ENCODE assay signal across 8 mouse cellular contexts in the genomic region with DNA sequence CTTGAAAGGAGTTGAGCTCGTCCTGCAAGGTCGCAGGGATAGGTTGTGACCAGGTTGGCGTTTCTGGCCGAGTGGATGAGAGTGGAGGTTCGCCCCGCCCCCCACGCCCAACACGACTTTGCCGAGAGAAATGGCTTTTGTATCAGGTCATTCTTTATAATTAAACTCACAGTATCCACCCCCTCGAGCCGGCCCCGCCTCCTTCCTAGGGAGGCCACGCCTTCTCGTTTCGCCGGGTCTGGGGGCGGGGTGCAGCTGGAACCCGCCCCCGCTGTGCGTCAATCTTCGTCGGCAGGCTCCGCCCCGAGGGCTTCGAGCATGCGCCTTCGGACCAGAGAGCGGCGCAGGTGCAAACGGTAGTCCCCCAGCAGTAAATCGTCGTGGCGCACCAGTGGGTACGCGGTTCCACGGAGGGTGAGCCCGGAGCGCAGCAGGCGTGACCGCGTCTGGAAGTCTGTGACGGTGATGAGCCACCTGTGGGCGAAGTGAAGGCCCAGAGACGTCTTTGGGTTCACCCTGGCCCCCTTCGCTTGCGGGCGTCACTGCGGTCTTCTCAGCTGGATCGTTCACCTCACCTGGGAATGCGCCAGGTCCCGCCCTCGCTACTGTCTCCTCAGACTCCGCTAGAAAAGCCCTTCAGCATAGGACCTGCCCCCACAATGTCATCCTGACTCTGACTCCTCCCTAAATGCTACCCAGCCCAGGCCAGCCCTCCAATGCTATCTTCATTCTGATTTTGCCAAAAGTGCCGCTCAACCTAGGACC. TPM values are rescaled to one million over a fixed set of nuclear protein-coding genes. Genes with fewer than 3 reads are reported as not detected.
DNase-seq lines count a peak whose midpoint lies in the region; ATAC-seq lines count a peak whose summit lies in the region.

No protein-coding gene starts in this region.

- H3K9ac ChIP-seq in hindbrain, embryonic 13.5 days: peak overlapping the region; percentile 77

- peak; percentile 78 for ATAC-seq in hindbrain, embryonic 13.5 days (ENCODE audit: low FRiP score)

- peaks cover 39% of the 10 kb centered on the region for H3K4me1 ChIP-seq in hindbrain, embryonic 13.5 days (replicated peaks)

- peak overlapping the region; percentile 89 for H3K4me2 ChIP-seq in hindbrain, embryonic 13.5 days

- peaks cover 44% of the 10 kb centered on the region for H3K27me3 ChIP-seq in hindbrain, embryonic 13.5 days

- peak overlapping the region; percentile 95 for H3K27ac ChIP-seq in hindbrain, embryonic 13.5 days

- WGBS in hindbrain, embryonic 13.5 days: under 1% methylated on average over 54 of the region's 54 CpGs

- H3K9me3 ChIP-seq in hindbrain, embryonic 13.5 days: no peaks in the 10 kb centered on the region

- H3K36me3 ChIP-seq in hindbrain, embryonic 13.5 days: peaks cover 9% of the 10 kb centered on the region

- DNase-seq in Muller cell, postnatal 12 days (ENCODE audit: inconsistent ontology term): peak; percentile 95
- peak; percentile 97 for DNase-seq in cerebellum, adult 9-11 months
- DNase-seq in frontal cortex, postnatal 14 days (ENCODE audit: low spot score in 2 of 2): peak; percentile 93 to 94
- DNase-seq in layer of hippocampus, postnatal 25 days (ENCODE audit: extremely low spot score in 1 of 2, low spot score in 1 of 2): peak; percentile 92 to 97
- peak; percentile 92 for DNase-seq in lung, postnatal 14 days
- DNase-seq in retina, adult 2 months (ENCODE audit: low read depth, low spot score): peak; percentile 86
- peak; percentile 89 for DNase-seq in thymus, postnatal 25 days

- H3K4me3 ChIP-seq in hindbrain, embryonic 13.5 days: peak overlapping the region; percentile 48

RNA-seq across cellular contexts. Expression of a gene that starts 23.8 kb away (rescaled TPM):
- polyA plus RNA-seq in hindbrain, embryonic 13.5 days (2015; fragmentation: Nextera tagmentation; extraction: Ambion mirVana): 26.1 and 27.7 TPM in 2 replicates
- total RNA-seq in layer of hippocampus, postnatal 25 days (2021): 10 to 100 TPM; 91.3 to 92.1 TPM

RNA-seq across cellular contexts. Expression of a gene that starts 25.5 kb away (rescaled TPM):
- polyA plus RNA-seq in hindbrain, embryonic 13.5 days (2015; fragmentation: Nextera tagmentation; extraction: Ambion mirVana): 1.8 and 2.4 TPM in 2 replicates
- total RNA-seq in layer of hippocampus, postnatal 25 days (2021): 1 to 10 TPM; 3.8 to 4.1 TPM

RNA-seq across cellular contexts. Expression of a gene that starts 50.0 kb away (rescaled TPM):
- 31.7 and 32.6 TPM in 2 replicates for polyA plus RNA-seq in hindbrain, embryonic 13.5 days (2015; fragmentation: Nextera tagmentation; extraction: Ambion mirVana)
- total RNA-seq in layer of hippocampus, postnatal 25 days (2021): 100 to 1,000 TPM; 502 to 670 TPM

RNA-seq across cellular contexts. Expression of a gene that starts 53.4 kb away (rescaled TPM):
- polyA plus RNA-seq in hindbrain, embryonic 13.5 days (2015; fragmentation: Nextera tagmentation; extraction: Ambion mirVana): 3.4 and 3.9 TPM in 2 replicates
- total RNA-seq in layer of hippocampus, postnatal 25 days (2021): 1 to 10 TPM; 3.1 to 3.5 TPM

Comparison
In these comparisons a context has a peak if more than half of its experiments do, and no peak if none do; other contexts are left out.
1. Peak in every context shown above with its lines: DNase-seq, ATAC-seq, H3K4me3 ChIP-seq and H3K27ac ChIP-seq.